ENCODE assay signal across 8 mouse cellular contexts in the genomic region with DNA sequence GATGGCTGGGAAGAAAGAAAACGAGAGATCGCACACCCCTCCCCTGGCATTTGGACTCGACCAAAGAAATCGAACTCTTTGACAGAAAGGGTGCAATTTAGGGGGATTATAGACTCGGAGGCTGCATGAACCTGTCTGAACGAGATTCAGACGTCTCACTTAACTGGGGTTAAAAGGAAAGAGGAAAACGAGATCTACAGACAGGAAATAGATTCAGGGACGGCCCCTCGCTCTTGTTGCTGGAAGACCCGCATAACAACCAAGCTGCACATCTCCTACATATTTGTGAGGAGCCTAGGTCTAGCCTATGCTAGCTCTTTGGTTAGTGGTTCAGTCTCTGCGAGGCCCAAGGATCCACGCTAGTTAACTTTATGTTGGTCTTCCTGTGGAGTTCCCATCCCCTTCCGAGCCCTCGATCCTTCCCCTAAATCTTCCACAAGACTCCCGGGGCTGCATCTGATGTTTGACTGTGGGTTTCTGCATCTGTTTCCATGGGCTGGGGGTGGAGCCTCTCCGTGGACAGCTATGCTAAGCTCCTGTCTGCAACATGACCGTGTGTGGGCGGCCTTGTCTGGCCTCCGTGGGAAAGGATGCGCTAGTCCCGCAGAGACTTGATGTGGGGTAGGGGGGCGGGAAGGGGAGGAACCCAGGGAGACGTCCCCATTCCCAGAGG. TPM values are rescaled to one million over a fixed set of nuclear protein-coding genes. Genes with fewer than 3 reads are reported as not detected.
DNase-seq lines count a peak whose midpoint lies in the region; ATAC-seq and TF ChIP-seq lines count a peak whose summit lies in the region.

No protein-coding gene starts in this region.

- H3K4me1 ChIP-seq in lung, adult 2 months (ENCODE audit: control insufficient read depth, insufficient read depth, low read length): peaks cover 5% of the 10 kb centered on the region
- H3K4me1 ChIP-seq in embryonic facial prominence, embryonic 13.5 days: peaks cover 32% of the 10 kb centered on the region
- H3K4me1 ChIP-seq in hindbrain, embryonic 14.5 days (replicated peaks; ENCODE audit: control insufficient read depth, insufficient read depth, low read length): 0 out of 2 replicates have a peak, but pooled peaks cover 5% of the 10 kb centered on the region

- DNase-seq in lung, adult 2 months: no peak
- no peak for DNase-seq in lung, postnatal 14 days
- DNase-seq in R1 (ENCODE audit: low read depth, low spot score): peak; percentile 56
- DNase-seq in hindbrain, embryonic 14.5 days (ENCODE audit: low spot score): no peak
- peak; percentile 42 for DNase-seq in thymus, postnatal 14 days

- peak overlapping the region; percentile 67 for H3K4me2 ChIP-seq in embryonic facial prominence, embryonic 13.5 days
- peak overlapping the region; percentile 57 for H3K4me2 ChIP-seq in hindbrain, embryonic 14.5 days (replicated peaks)

- no peaks in the 10 kb centered on the region for H3K9me3 ChIP-seq in embryonic facial prominence, embryonic 13.5 days
- no peaks in the 10 kb centered on the region for H3K9me3 ChIP-seq in hindbrain, embryonic 14.5 days (ENCODE audit: control insufficient read depth, low read length)

- peak overlapping the region; percentile 25 for H3K4me3 ChIP-seq in lung, adult 2 months (replicated peaks; ENCODE audit: extremely low read depth, low read depth, low read length)
- peak overlapping the region; percentile 72 for H3K4me3 ChIP-seq in embryonic facial prominence, embryonic 13.5 days
- H3K4me3 ChIP-seq in hindbrain, embryonic 14.5 days (replicated peaks; ENCODE audit: low read length): peak overlapping the region; percentile 51
- peak overlapping the region; percentile 74; the same call in 1 of the 2 replicates for H3K4me3 ChIP-seq in macrophage (ENCODE audit: inconsistent target)

- H3K27me3 ChIP-seq in embryonic facial prominence, embryonic 13.5 days: no peaks in the 10 kb centered on the region
- H3K27me3 ChIP-seq in hindbrain, embryonic 14.5 days (ENCODE audit: control insufficient read depth, insufficient read depth, low read length): no peaks in the 10 kb centered on the region

- no peaks in the 10 kb centered on the region for H3K36me3 ChIP-seq in embryonic facial prominence, embryonic 13.5 days
- H3K36me3 ChIP-seq in hindbrain, embryonic 14.5 days (replicated peaks; ENCODE audit: control insufficient read depth, insufficient read depth): no peaks in the 10 kb centered on the region
- no peaks in the 10 kb centered on the region for H3K36me3 ChIP-seq in macrophage (ENCODE audit: inconsistent target)

- H3K9ac ChIP-seq in embryonic facial prominence, embryonic 13.5 days: peak overlapping the region; percentile 63
- peak overlapping the region; percentile 20; the same call in 1 of the 2 replicates for H3K9ac ChIP-seq in hindbrain, embryonic 14.5 days

- TF ChIP-seq POLR2A in lung, adult 2 months (IDR thresholded peaks at IDR 0.05; ENCODE audit: borderline replicate concordance, extremely low read depth, low read depth, low read length): no peak

- 17% methylated on average over 24 of the region's 24 CpGs for WGBS in lung, adult 2 months
- 2% methylated on average over 24 of the region's 24 CpGs for WGBS in embryonic facial prominence, embryonic 13.5 days
- WGBS in hindbrain, embryonic 14.5 days: 4% methylated on average over 24 of the region's 24 CpGs
- WGBS in macrophage (ENCODE audit: missing documents): 41% methylated on average over 24 of the region's 24 CpGs

- no peak for ATAC-seq in embryonic facial prominence, embryonic 13.5 days (ENCODE audit: insufficient number of reproducible peaks, insufficient read depth, low FRiP score, low TSS enrichment, low read depth)
- peak; percentile 9; the same call in 1 of the 2 replicates for ATAC-seq in hindbrain, embryonic 14.5 days (ENCODE audit: low FRiP score)
- no peak for ATAC-seq in monocyte, adult 5-6 weeks (replicated peaks; ENCODE audit: insufficient number of reproducible peaks, low FRiP score, low TSS enrichment, poor library complexity, severe bottlenecking)

- no peak for TF ChIP-seq CTCF in lung, adult 2 months (IDR thresholded peaks at IDR 0.05; ENCODE audit: insufficient read depth, low read length)

- peak overlapping the region; percentile 99 for H3K27ac ChIP-seq in embryonic facial prominence, embryonic 13.5 days
- H3K27ac ChIP-seq in hindbrain, embryonic 14.5 days: peak overlapping the region; percentile 94
- no peak overlapping the region for H3K27ac ChIP-seq in macrophage

- H3K79me2 ChIP-seq in macrophage (ENCODE audit: inconsistent target): no peaks in the 10 kb centered on the region

RNA-seq across cellular contexts. Expression of a gene that starts 42.4 kb away (rescaled TPM):
- 2.5 and 2.7 TPM in 2 replicates for polyA plus RNA-seq in lung, adult 2 months (2012; rRNA removed)
- polyA plus RNA-seq in embryonic facial prominence, embryonic 13.5 days (2015; fragmentation: Nextera tagmentation; extraction: Ambion mirVana): 16.7 and 18.0 TPM in 2 replicates
- polyA plus RNA-seq in hindbrain, embryonic 14.5 days (2014; fragmentation: Nextera tagmentation; extraction: Ambion mirVana): 11.1 and 11.9 TPM in 2 replicates
- total RNA-seq in macrophage (2018; cell fraction: chromatin; rRNA removed): 10 to 100 TPM in 14 of 26 experiments, 1 to 10 TPM in 12; 5.1 to 16.7 (median 10.5) TPM
- total RNA-seq in macrophage (2018; cell fraction: cytosol; rRNA removed): 1 to 10 TPM; 4.8 to 9.1 (median 7.1) TPM
- total RNA-seq in macrophage (2018; cell fraction: nucleus; rRNA removed): 10 to 100 TPM in 8 of 26 experiments, 1 to 10 TPM in 18; 5.0 to 17.9 (median 7.0) TPM
- polyA plus RNA-seq in macrophage (2018): 6.6 to 10.7 TPM (median 10.0 TPM) in 3 replicates
- total RNA-seq in monocyte, adult 5-6 weeks (2017): 14.3 to 23.1 TPM (median 16.5 TPM) in 3 replicates

RNA-seq across cellular contexts. Expression of a gene that starts 42.6 kb away (rescaled TPM):
- polyA plus RNA-seq in lung, adult 2 months (2012; rRNA removed): 3.4 and 6.0 TPM in 2 replicates
- 12.7 and 14.0 TPM in 2 replicates for polyA plus RNA-seq in embryonic facial prominence, embryonic 13.5 days (2015; fragmentation: Nextera tagmentation; extraction: Ambion mirVana)
- polyA plus RNA-seq in hindbrain, embryonic 14.5 days (2014; fragmentation: Nextera tagmentation; extraction: Ambion mirVana): 13.4 and 14.0 TPM in 2 replicates
- total RNA-seq in macrophage (2018; cell fraction: chromatin; rRNA removed): 10 to 100 TPM; 10.8 to 36.1 (median 19.3) TPM
- total RNA-seq in macrophage (2018; cell fraction: cytosol; rRNA removed): 10 to 100 TPM; 20.0 to 32.9 (median 24.9) TPM
- total RNA-seq in macrophage (2018; cell fraction: nucleus; rRNA removed): 10 to 100 TPM; 13.7 to 42.3 (median 21.5) TPM
- 20.1 to 30.2 TPM (median 26.0 TPM) in 3 replicates for polyA plus RNA-seq in macrophage (2018)
- total RNA-seq in monocyte, adult 5-6 weeks (2017): 19.2 to 34.3 TPM (median 30.5 TPM) in 3 replicates

Comparison
In these comparisons a context has a peak if more than half of its experiments do, and no peak if none do; other contexts are left out.
1. DNase-seq: peak in R1 (single experiment) and thymus, postnatal 14 days (single experiment); none in lung, adult 2 months (single experiment), lung, postnatal 14 days (single experiment) and hindbrain, embryonic 14.5 days (single experiment).
2. Peak in every context shown above with its lines, with median percentiles within 50 percentile points of each other: H3K4me3 ChIP-seq.